Mouse (Mus musculus) bone marrow, adult 2 months (tissue): ENCODE measurements around the gene Alk.

Experiments
- CTCF ChIP-seq: fragments of 200-500 bp; IDR thresholded peaks from 2 replicates; pipeline ENCODE4 v1.5.1; 2011; ENCODE audit warnings: low read length, control low read depth; ENCODE audit not compliant: control insufficient read depth, insufficient read depth
- POLR2A ChIP-seq: fragments of 200-500 bp; IDR thresholded peaks from 2 replicates; pipeline ENCODE4 v1.6.1; 2011; ENCODE audit warnings: low read depth, mild to moderate bottlenecking, control low read depth, low read length, borderline replicate concordance; ENCODE audit not compliant: control insufficient read depth

- TF ChIP-seq CTCF = no peak
- no peak for TF ChIP-seq POLR2A
These were observed 93.7 kb downstream of the Alk start for GRCm38 (mm10) chr17:72510746-72511145.
